Mouse (Mus musculus) layer of hippocampus, postnatal 10 days (tissue): ENCODE results near the gene Mcoln1. TPM values are rescaled to one million over a fixed set of nuclear protein-coding genes. Genes with fewer than 3 reads are reported as not detected.

Experiments used
- total RNA-seq, 2 experiments: library from RNA; stranded (reverse); gene quantifications; 2 replicates each; pipeline ENCODE4 v1.2.3; 2021

Mcoln1 gene
- total RNA-seq, 2 experiments from 2014 or later: 66.2 to 79.4 TPM

Other genes starting within 250 kb of the Mcoln1 start
- gene Insr, start 220.8 kb upstream of the Mcoln1 start, total RNA-seq: 10 to 100 TPM; 47.9 to 52.1 TPM
- under 1 TPM in 1 of 2 experiments, not detected in 1; 0.53 TPM for gene A430078G23Rik, start 147.0 kb upstream of the Mcoln1 start, total RNA-seq
- gene Arhgef18, start 107.5 kb upstream of the Mcoln1 start, total RNA-seq: 10 to 100 TPM; 36.5 to 44.6 TPM
- gene Pex11g, start 32.8 kb upstream of the Mcoln1 start, total RNA-seq: 1 to 10 TPM in 1 of 2 experiments, under 1 TPM in 1; 0.87 to 1.7 TPM
- under 1 TPM; 0.20 to 0.32 TPM for gene Tex45, start 29.6 kb upstream of the Mcoln1 start, total RNA-seq
- 10 to 100 TPM; 27.7 to 29.0 TPM for gene Zfp358, start 7.3 kb upstream of the Mcoln1 start, total RNA-seq
- gene Pnpla6, start 14.9 kb downstream of the Mcoln1 start, total RNA-seq: 10 to 100 TPM; 67.7 to 76.2 TPM
- gene C330021F23Rik, start 67.5 kb downstream of the Mcoln1 start, total RNA-seq: not detected
- gene Camsap3, start 86.8 kb downstream of the Mcoln1 start, total RNA-seq: 10 to 100 TPM; 58.1 to 68.1 TPM
- 10 to 100 TPM; 33.9 to 34.1 TPM for gene Xab2, start 120.9 kb downstream of the Mcoln1 start, total RNA-seq
- gene Pet100, start 121.1 kb downstream of the Mcoln1 start, total RNA-seq: 100 to 1,000 TPM in 1 of 2 experiments, 10 to 100 TPM in 1; 83.3 to 101 TPM
- not detected for gene Pcp2, start 125.1 kb downstream of the Mcoln1 start, total RNA-seq
- gene Stxbp2, start 130.5 kb downstream of the Mcoln1 start, total RNA-seq: 10 to 100 TPM; 50.2 to 61.8 TPM
- gene Retn, start 155.3 kb downstream of the Mcoln1 start, total RNA-seq: 1 to 10 TPM; 1.1 TPM
- gene Mcemp1, start 165.3 kb downstream of the Mcoln1 start, total RNA-seq: under 1 TPM; 0.38 to 0.39 TPM
- gene Fcor, start 171.9 kb downstream of the Mcoln1 start, total RNA-seq: 10 to 100 TPM; 23.0 to 24.6 TPM
- gene Trappc5, start 175.8 kb downstream of the Mcoln1 start, total RNA-seq: 10 to 100 TPM; 31.5 to 34.4 TPM
- gene Fcer2a, start 193.7 kb downstream of the Mcoln1 start, total RNA-seq: not detected
- gene Clec4g, start 220.2 kb downstream of the Mcoln1 start, total RNA-seq: not detected
- gene Cd209a, start 248.5 kb downstream of the Mcoln1 start, total RNA-seq: not detected